ENCODE assay signal across 1 mouse cellular context in the genomic region with DNA sequence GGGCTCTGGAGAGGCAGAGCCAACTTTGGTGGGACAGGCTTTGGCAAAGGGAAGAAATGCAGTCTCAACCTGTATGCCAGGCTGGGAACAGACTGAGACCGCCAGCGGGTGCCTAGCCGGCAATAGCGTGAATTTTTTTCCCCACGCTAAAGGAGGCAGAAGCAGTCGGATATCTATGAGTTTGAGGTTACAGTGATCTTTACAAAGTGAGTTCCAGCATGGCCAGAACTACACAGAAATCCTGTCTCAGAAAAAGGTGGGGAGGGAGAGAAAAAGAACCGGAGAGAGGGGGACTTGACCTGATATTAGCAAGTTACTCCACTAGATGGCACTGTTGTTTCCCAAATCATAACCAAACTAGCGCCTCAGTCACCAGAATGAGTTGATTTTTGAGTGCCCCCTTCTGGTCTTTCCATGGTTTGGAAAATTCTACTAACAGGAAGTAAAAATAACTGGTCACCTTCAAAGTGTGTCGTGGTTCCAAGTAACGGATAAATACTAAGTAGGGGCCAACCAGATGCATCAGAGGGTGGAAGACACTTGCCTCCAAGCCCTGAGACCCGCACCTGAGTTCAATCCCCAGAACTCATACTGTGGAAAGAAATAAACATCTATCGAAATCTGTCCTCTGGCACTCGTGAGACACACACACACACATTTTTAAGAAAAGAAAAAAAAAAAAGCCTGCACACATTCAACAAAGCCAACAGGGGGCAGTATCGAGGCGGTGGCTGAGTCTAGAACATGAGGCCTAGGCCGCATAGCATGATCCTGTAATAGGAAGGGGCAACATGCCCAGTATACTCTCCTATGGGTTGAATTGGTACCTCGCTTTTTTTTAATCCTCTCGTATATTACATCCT.
TF ChIP-seq lines count a peak whose summit lies in the region.

No protein-coding gene starts in this region.

TF ChIP-seq in CH12.LX, 34 proteins besides CTCF, POLR2A, EP300 and RAD21 (continued from another document):
- TF ChIP-seq ZNF384 (IDR thresholded peaks at IDR 0.05; ENCODE audit: low read depth, low read length) (peak; percentile 94), MAZ (IDR thresholded peaks at IDR 0.05; ENCODE audit: low read depth, low read length) (peak; percentile 88; the same call in 1 of the 2 replicates), ZKSCAN1 (IDR thresholded peaks at IDR 0.05; ENCODE audit: borderline replicate concordance, low read depth, low read length) (no peak), UBTF (IDR thresholded peaks at IDR 0.05; ENCODE audit: low read depth, low read length) (no peak), HCFC1 (IDR thresholded peaks at IDR 0.05; ENCODE audit: low read depth, low read length) (no peak; the same call in 1 of the 2 replicates), ZMIZ1 (IDR thresholded peaks at IDR 0.05; ENCODE audit: low read depth, low read length) (peak; percentile 10), NELFE (IDR thresholded peaks at IDR 0.05; ENCODE audit: low read depth, low read length) (peak; percentile 56), USF2 (conservative IDR thresholded peaks at IDR 0.05; ENCODE audit: low read depth, low read length) (no peak), MAX (IDR thresholded peaks at IDR 0.05; ENCODE audit: low read length) (no peak; the same call in 1 of the 2 replicates), ETS1 (conservative IDR thresholded peaks at IDR 0.05; ENCODE audit: low read depth, low read length) (peak; percentile 47), MXI1 (IDR thresholded peaks at IDR 0.05; ENCODE audit: low read depth, low read length) (no peak), PAX5 (IDR thresholded peaks at IDR 0.05; ENCODE audit: low read length) (no peak), ELF1 (IDR thresholded peaks at IDR 0.05; ENCODE audit: low read depth, low read length) (peak; percentile 76), ZC3H11A (IDR thresholded peaks at IDR 0.05; ENCODE audit: low read depth, low read length) (peak; percentile 65; the same call in 1 of the 2 replicates), POLR2AphosphoS2 (IDR thresholded peaks at IDR 0.05; ENCODE audit: low read depth, low read length) (no peak), JUN (IDR thresholded peaks at IDR 0.05; ENCODE audit: insufficient read depth, low read depth, low read length) (peak; percentile 34; the same call in 1 of the 2 replicates)
TF ChIP-seq in CH12.LX: peak in this region for 16.
